Mouse (Mus musculus) liver, adult 2 months (tissue): ENCODE data around the gene Mdc1.

Experiments
- CTCF ChIP-seq: fragments of 200-500 bp; IDR thresholded peaks from 2 replicates; pipeline ENCODE4 v1.5.1; 2011; ENCODE audit warnings: low read depth, low read length, control low read depth
- POLR2A ChIP-seq: fragments of 200-500 bp; IDR thresholded peaks from 2 replicates; pipeline ENCODE4 v1.6.1; 2011; ENCODE audit warnings: low read length, control low read depth; ENCODE audit not compliant: insufficient read depth; ENCODE audit errors: extremely low read depth

- TF ChIP-seq POLR2A (no peak), CTCF (no peak)
Observed at GRCm38 (mm10) chr17:35833894-35834293, 7.4 kb upstream of the Mdc1 start.
